Mouse (Mus musculus): Measurements from ENCODE around the gene Igfbp5. TPM values are rescaled to one million over a fixed set of nuclear protein-coding genes. Genes with fewer than 3 reads are reported as not detected.

Gene Igfbp5
- polyA plus RNA-seq, 1 experiment: 0.99 TPM

- no peaks in the 10 kb centered on the region for H3K9me3 ChIP-seq (replicated peaks; ENCODE audit: control insufficient read depth, insufficient read depth, low read length, poor library complexity, severe bottlenecking)
- no peaks in the 10 kb centered on the region for H3K36me3 ChIP-seq (ENCODE audit: control insufficient read depth, insufficient read depth, low read length, poor library complexity, severe bottlenecking)
- H3K27ac ChIP-seq (ENCODE audit: insufficient read depth, low read length): no peak overlapping the region
- no peak overlapping the region for H3K9ac ChIP-seq (ENCODE audit: low read depth, poor library complexity, severe bottlenecking)
- TF ChIP-seq EP300 (IDR thresholded peaks at IDR 0.05; ENCODE audit: insufficient read depth, low read depth, low read length) (no peak), CTCF (IDR thresholded peaks at IDR 0.05; ENCODE audit: low read depth, low read length) (no peak), POLR2A (IDR thresholded peaks at IDR 0.05; ENCODE audit: insufficient read depth, low read length) (no peak)
- H3K4me3 ChIP-seq (ENCODE audit: low read depth, low read length): no peak overlapping the region
- no peaks in the 10 kb centered on the region for H3K27me3 ChIP-seq (ENCODE audit: control insufficient read depth, insufficient read depth, low read length, poor library complexity, severe bottlenecking)
- peaks cover 2% of the 10 kb centered on the region for H3K4me1 ChIP-seq (ENCODE audit: control insufficient read depth, insufficient read depth, low read length)
These were observed 64.6 kb downstream of the Igfbp5 start for GRCm38 (mm10) chr1:72809951-72810675.

DNA sequence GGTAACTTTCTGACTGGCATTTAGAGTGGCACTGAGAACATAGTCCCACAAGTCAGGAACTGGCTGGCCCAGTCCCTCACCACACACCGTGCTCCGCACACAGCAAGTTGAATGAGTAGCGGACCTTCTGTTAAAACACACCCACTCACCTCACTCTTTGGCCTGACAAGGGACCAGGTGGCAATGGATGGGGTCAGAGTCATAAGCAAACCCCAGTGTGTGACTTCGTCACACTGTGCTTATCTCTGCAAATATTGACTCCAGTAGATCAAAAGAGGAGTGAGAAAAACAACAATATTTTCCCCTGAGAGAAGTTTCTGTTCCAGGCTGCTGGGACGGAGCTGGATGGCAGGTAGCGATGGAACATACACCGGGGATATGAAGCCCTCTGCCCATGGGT is 65.4 kb downstream of the Igfbp5 start:
- Histone ChIP-seq H3K27ac (ENCODE audit: insufficient read depth, low read length) (no peak overlapping the region), H3K9me3 (replicated peaks; ENCODE audit: control insufficient read depth, insufficient read depth, low read length, poor library complexity, severe bottlenecking) (no peaks in the 10 kb centered on the region), H3K27me3 (ENCODE audit: control insufficient read depth, insufficient read depth, low read length, poor library complexity, severe bottlenecking) (no peaks in the 10 kb centered on the region), H3K36me3 (ENCODE audit: control insufficient read depth, insufficient read depth, low read length, poor library complexity, severe bottlenecking) (no peaks in the 10 kb centered on the region), H3K4me3 (ENCODE audit: low read depth, low read length) (no peak overlapping the region), H3K9ac (ENCODE audit: low read depth, poor library complexity, severe bottlenecking) (no peak overlapping the region), H3K4me1 (ENCODE audit: control insufficient read depth, insufficient read depth, low read length) (peaks cover 7% of the 10 kb centered on the region)
- TF ChIP-seq EP300 (IDR thresholded peaks at IDR 0.05; ENCODE audit: insufficient read depth, low read depth, low read length) (no peak), CTCF (IDR thresholded peaks at IDR 0.05; ENCODE audit: low read depth, low read length) (no peak), POLR2A (IDR thresholded peaks at IDR 0.05; ENCODE audit: insufficient read depth, low read length) (no peak)

Other genes starting within 250 kb of the Igfbp5 start
- not detected in 2 replicates for gene Ankar, start 174.3 kb downstream of the Igfbp5 start, polyA plus RNA-seq (2011; ENCODE audit: insufficient read depth, insufficient read length, low read depth, missing spikeins)
- gene Rpl37a, start 163.6 kb downstream of the Igfbp5 start, polyA plus RNA-seq (2011; ENCODE audit: insufficient read depth, insufficient read length, low read depth, missing spikeins): 1,055 and 1,149 TPM in 2 replicates
- 537 and 588 TPM in 2 replicates for gene Igfbp2, start 50.4 kb downstream of the Igfbp5 start, polyA plus RNA-seq (2011; ENCODE audit: insufficient read depth, insufficient read length, low read depth, missing spikeins)
- gene Tnp1, start 141.0 kb upstream of the Igfbp5 start, polyA plus RNA-seq (2011; ENCODE audit: insufficient read depth, insufficient read length, low read depth, missing spikeins): not detected in 2 replicates